Mouse (Mus musculus) layer of hippocampus, adult 18-20 months (tissue): ENCODE measurements around the gene Trim42. TPM values are rescaled to one million over a fixed set of nuclear protein-coding genes. Genes with fewer than 3 reads are reported as not detected.

Experiments
- DNase-seq, 2 experiments: peaks; one replicate each; pipeline ENCODE4 v3.0.0; 2022; ENCODE audit warnings: low spot score in 2 of 2
- long read RNA-seq: library from polyadenylated mRNA; stranded (forward); transcript quantifications from one replicate; pipeline ENCODE4 v2.0.0, GENCODE M21; 2021
- total RNA-seq, 2 experiments: library from RNA; stranded (reverse); gene quantifications; 2 replicates each; pipeline ENCODE4 v1.2.3; 2021

Gene Trim42
- not detected for total RNA-seq
- long read RNA-seq = 0 reads

DNA sequence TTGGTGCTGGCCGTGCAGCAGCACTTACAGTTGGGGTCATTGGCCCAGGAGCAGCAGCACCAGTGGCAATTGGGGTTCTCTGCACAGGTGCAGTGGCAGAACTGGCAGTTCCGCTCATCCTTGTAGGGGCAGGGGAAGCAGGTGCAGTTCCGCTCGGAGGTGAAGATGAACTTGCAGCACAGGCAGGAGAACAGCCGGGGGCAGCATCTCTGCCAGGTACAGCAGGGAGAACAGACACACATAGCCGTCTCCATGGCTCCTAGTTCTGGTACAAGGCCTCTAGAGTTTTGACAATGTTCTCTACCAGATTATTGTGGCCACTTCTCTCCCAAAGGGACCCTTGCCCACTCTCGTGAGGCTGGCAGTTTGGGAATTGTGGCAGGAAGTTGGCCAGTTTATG lies at the start of gene Trim42:
Trim42 (minus strand) TSS at position 368 of the 400 bp plus-strand sequence.
- no peak for DNase-seq

DNA sequence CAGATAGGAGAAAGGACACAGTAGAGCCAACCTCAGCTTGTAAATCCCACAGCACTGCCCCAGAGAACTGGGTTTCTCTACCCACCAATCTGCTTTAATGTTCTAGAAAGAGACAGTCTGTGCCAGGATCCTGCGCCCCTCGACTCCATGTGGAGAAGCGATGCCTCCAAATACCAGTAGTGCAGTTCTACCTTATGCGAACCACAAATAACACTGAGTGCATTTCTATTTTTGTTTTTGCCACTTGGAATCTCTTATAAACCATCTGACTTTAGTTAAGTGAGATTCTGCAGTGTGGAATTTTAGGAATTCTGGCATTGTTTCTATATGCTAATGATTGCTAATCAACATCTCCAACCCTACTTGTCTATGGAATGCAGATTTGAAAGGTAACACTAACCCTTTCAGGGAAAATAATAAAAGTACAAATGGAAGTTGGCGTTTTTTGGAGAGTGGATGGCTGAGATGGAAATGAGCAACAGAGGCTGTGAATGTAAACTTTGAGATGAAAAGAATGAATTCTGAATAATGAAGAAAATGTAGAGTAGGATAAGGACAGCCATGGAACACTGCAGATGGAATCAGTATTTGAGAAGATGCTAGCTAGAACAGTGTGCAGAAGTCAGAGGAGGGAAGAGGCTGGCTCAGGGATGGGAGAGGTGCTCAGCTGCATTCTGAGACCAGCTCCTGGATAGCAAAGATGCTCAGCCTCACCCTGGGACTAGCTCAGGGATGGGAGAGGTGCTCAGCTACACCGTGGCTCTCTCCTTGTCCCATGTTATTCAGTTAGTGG lies 45.3 kb upstream of the Trim42 start:
- DNase-seq = peak in 1 of 2 experiments; percentile 32

DNA sequence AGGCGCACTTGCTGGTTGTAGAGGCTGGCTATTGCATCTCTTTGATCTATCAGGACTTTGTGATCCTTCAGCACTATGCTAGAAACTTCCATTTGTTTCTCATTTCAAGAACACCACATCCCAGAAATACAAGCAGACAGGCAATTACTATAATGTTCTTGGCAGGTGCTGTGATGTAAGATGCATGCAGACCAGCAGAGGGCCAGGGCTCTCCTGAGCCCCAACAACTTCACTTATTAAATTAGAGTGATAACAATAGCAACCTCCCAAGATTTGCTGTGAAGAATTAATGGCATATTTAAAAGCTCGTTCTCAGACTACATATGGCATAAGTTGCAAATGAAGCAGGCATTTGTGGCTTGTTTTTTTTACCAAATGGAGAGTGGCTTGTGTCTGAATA lies 38.4 kb upstream of the Trim42 start:
- no peak for DNase-seq

DNA sequence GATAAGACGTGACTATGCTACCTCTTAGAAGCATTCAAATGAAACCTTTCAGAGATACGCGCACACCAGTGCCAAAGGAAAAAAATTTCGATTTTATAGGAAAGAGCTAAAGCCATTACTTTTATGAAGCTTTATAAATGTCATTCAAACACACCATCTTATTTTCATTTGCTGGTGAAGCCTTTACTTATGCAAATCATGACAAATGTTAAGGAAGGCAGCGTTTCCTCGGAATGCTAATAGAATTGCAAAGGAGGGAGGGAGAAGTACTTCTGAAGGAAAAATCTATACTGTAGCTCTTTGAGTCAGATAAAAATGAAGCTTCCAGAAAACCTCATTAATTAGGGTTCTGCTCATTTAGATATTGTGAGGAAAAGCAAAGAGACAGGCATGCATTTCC lies 13.3 kb downstream of the Trim42 start:
- DNase-seq = no peak

DNA sequence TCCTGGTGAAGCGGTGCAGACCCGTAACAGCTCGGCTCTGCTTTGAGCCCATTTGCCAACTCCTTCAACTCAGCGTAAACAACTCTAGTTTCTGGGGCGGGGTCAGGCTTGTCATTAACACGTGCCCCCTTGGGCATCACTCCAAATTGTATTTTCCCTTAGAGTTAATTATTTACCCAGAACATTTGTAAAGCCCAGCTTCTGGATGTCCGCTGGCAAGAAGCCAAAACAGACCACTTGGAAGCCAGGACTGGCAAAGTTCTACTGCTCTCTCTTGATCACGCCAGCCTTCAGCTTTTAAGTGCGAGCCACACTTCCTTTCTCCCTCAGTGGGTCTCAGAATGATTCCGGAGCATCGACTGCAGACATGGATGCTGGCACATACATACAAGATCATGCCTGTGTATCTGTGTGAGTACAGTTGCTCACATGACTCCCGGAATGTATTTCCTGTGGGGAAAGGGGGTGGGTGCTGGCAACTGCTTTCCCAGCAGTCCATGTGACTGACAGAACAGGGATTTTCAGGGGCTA lies 24.9 kb downstream of the Trim42 start:
- DNase-seq = peak in 1 of 2 experiments; percentile 20

DNA sequence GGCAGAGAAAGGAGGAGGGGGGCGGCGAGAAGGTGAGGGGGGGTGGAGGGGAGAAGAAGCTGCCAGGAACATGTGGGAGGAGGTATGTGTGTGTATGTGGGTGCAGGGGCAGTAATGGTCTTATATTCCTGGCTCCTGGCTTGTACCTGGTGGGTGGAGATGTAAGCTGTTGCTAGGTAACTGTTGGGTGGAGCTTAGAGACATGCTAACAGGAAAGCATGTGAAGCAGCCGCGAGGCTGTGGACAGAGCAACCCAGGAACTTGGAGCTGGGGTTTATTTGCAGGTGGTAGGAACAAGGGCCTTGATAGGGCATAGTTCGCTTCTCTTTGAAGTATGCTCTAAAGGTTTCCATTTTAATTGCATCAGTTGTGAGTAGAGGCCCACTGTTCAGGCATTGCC lies 28.0 kb downstream of the Trim42 start:
- DNase-seq = no peak

DNA sequence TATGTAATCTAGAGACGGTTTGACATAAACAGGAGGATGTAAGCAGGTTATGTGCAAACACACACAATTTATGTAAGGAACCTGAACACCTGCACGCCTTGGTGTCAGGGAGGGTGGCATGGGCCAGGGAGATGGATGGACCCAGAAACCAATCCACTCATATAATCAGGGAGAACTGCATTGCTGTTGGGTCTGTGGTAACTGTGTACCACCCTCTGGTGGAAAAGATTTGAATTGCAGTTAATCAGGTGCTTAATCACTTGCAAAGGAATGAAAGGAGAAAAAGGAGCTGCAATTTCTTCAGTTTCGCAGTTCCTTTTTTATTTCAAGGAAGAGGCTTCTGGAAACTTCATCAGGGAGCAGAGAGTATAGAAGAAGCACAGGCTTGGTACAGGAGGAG lies 46.9 kb downstream of the Trim42 start:
- peak in 1 of 2 experiments; percentile 79 for DNase-seq

DNA sequence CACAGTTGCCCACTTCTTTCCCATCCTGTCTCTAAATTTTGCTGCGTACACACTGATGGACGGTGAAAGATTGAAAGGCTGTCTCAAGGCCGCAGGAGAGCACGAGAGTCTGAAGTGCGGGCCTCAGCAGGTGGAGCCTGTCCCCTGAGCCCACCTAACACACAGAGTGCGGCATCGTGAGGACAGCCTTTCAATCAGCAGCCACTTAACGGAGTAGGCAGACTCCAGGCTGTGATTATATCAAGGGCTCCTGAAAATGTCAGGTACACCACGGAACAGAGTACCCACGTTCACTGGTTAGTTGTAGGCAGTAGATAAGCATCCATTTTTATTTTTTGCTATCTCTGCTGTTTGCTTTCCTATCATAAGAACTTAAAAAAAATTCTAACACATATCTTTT lies 47.6 kb downstream of the Trim42 start:
- DNase-seq = no peak

DNA sequence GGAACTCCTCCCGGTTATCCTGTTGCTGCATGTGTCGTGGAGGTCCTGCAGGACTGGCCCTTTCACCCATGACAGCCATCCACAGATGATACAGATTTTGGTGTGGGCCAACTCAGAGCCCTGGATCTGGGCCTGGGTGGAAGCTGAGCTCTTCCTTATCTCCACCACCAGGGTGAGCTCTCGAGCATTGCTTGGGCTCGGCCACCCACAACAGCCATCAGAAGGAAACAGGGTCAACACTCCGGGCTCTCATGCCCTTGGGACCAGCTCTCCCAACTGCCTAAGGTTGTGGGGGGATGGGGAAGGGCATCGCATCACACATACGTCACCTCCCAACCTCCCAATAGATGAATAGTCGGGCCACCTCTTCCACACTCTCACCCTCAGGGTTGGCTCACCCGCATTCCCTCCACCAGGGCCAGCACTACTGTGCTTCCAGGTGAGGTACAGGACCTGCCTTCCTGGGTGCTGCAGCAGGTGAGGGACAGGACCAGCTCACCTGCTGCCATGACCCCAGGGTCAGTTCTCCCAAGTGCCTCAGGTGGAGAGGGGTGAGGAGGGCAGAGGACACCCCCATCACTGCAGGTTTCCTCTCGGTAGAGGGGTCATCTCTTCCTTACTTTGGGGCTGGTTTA lies 54.2 kb downstream of the Trim42 start:
- DNase-seq = no peak

DNA sequence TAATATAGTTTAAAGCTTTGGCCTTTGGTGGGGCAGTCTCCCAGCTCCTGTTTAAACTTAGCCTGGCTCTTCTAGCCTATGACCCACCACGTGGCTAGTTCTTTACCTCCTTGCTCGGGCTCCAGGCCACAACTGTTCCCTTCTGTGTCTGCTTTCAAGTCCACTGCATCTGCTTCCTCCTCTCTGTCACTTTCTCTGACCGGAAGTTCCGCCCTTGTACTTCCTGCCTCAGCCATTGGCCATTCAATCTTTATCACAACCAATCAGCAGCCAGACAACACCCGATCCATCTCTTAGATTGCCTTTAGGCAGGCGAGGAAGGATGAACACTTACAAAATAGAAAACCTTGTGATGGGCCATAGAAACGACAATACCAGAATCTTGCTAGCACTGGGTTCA lies 58.1 kb downstream of the Trim42 start:
- no peak for DNase-seq

DNA sequence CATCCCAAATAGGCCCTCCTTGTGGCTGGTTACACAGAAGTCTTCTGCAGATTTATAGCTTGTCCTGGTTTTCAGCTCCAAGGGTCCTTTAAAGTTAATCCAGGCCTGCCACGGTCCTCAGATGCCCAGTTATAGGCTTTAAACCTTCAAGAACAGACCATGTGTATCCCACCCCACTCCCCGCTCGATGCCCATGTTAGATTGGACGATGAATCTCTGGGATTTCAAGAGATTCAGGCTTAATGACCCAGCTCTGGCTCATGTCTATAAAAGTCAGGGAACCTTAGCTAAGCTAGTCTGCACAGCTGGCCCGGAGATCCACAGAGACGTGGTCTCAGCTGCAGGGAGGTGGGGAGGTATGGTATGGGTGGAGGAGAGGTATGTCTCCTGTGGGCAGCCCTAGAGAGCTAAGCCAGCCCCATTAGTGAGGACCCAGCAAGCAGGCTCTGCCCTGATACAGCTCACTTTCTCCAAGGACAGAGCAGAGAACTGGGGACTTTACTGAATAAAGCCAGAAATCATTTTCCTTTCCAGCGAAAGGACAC lies 60.2 kb downstream of the Trim42 start:
- no peak for DNase-seq

DNA sequence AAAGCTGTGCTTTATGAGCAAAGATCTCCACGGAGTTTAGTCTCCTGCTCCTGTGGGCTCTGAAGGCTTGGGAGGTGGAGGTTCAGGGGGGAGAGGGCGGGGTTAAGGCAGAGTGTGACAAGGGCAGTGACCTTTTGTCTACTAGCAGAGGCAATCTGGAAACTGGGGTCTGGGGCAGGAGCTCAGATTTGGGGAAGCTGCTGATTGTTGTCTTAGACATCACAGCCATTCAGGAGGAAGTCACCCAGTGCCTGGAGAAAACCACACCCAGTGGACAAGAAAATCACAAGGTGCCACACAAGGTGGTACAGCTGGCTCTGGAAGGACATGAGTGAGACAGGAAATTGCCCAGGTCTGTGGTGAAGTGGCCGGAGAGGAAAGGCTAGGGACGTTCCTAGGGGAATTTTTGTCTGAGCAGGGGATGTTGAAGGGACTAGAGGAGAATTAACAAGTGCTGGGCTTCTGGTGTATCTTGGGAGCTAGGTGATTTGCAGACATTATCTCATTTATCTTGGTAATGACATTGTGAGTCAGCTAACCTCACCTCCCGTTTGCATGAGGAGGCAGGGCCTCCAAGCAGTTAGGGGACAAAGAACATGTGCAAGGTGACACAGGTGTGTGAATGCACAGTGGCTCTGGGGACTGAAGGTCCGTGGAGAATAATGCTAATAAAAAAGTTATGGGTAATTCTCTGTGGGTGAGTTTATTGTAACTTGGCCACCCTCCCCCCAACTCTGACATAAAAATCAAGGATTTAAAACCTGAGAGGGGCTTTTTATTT lies 61.9 kb downstream of the Trim42 start:
- no peak for DNase-seq
